Mouse (Mus musculus) C2C12 (cell line): ENCODE data around the gene Arid2.

Experiments used
- CTCF ChIP-seq: IDR thresholded peaks from one replicate; pipeline ENCODE4 v1.5.1; 2011; ENCODE audit not compliant: control insufficient read depth, insufficient read depth, insufficient read length
- MAX ChIP-seq: IDR thresholded peaks from one replicate; pipeline ENCODE4 v1.6.1; 2011; ENCODE audit warnings: mild to moderate bottlenecking, control low read depth

GRCm38 (mm10) chr15:96312902-96313301 is 25.6 kb downstream of the Arid2 start:
- no peak for TF ChIP-seq CTCF
- no peak for TF ChIP-seq MAX
